Mouse (Mus musculus): ENCODE measurements around the gene Sdhc. TPM values are rescaled to one million over a fixed set of nuclear protein-coding genes. Genes with fewer than 3 reads are reported as not detected.
"Not testable (repeated sequence)": the region's sequence is repeated elsewhere in the genome, so short reads cannot be mapped to it uniquely, and the experiment has no call there.

Gene Sdhc
- total RNA-seq, 1 experiment from 2014 or later, result 16.9 TPM

DNA sequence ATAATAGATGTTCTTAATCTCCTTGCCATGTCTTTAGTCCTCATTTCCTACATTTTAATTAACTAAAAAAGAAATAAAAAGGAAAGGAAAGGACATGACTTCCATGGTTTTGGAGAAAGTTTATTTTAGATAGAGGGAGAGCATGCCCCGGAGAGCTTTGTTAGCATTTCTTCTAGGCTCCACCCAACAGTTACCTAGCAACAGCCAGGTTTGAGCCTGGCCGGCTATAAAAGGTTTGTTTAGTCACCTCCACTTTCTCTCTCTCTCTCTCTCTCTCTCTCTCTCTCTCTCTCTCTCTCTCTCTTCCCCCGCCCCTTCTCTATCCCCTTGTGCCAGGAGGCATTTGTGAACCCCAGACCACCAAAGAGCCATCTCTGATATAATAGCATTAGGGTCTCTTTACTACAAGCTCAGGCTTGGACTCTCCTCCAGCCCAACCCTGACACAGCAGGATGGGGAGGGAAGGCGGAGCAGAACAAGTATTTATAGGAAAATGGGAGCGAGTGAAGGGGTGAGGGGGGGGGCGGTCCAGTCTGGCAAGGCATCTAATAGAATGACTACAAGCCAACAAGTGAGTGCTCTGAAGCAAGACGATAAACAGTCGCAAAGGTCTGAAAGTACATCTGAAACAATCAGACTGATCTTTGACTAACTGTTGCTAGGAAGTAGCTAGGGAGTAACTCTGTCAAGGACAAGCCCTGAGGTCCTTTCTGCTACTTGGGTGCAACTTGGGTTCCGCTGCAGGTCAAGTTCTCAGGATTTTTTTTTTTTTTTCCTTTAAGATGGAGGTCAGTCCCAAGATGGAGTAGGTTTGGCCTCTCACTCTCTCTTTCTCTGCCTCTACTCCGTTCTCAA, 54.1 kb downstream of the Sdhc start:
- ATAC-seq (ENCODE audit: extremely low read depth, insufficient number of reproducible peaks, low FRiP score, poor library complexity, severe bottlenecking), result no peak

DNA sequence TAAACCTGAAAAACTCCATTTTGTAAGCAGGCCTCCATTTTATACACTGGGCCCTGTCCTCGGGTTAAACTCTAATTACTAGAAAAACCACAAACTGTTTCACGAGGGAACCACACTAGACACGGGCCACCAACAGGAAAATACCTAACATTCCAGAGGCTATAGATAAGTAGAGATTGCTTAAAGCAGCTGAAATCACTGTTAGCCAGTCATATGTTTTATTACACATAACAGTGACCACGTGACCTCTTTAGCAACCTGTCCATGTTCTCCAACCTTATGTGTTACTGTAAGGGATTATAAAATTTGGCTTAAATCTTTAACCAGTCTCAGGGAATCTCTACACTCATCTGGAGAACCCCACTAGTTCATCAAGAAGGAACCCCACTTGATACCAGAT, 56.0 kb downstream of the Sdhc start:
- ATAC-seq (ENCODE audit: extremely low read depth, insufficient number of reproducible peaks, low FRiP score, poor library complexity, severe bottlenecking), result no peak

DNA sequence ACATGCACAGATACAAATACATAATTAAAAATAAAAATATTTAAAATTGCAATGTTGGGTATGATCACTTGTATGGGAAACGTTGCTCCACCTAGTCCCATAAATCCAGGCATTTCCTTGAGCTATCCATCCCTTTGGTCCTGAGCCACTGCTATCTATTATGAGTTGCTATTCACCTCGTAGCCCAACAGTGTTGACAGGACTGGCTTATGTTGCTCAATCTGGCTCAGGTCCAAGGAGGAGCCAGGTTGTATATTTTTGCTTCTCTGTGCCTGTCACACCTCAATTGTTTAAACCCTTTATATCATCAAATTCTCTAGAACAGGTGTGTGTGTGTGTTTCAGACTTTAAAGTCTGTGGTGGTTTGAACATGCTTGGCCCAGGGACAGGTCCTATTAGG, 59.6 kb downstream of the Sdhc start:
- ATAC-seq (ENCODE audit: extremely low read depth, insufficient number of reproducible peaks, low FRiP score, poor library complexity, severe bottlenecking), result no peak

GRCm38 (mm10) chr1:171089891-171090290, 60.5 kb downstream of the Sdhc start:
- ATAC-seq (ENCODE audit: extremely low read depth, insufficient number of reproducible peaks, low FRiP score, poor library complexity, severe bottlenecking), result no peak

DNA sequence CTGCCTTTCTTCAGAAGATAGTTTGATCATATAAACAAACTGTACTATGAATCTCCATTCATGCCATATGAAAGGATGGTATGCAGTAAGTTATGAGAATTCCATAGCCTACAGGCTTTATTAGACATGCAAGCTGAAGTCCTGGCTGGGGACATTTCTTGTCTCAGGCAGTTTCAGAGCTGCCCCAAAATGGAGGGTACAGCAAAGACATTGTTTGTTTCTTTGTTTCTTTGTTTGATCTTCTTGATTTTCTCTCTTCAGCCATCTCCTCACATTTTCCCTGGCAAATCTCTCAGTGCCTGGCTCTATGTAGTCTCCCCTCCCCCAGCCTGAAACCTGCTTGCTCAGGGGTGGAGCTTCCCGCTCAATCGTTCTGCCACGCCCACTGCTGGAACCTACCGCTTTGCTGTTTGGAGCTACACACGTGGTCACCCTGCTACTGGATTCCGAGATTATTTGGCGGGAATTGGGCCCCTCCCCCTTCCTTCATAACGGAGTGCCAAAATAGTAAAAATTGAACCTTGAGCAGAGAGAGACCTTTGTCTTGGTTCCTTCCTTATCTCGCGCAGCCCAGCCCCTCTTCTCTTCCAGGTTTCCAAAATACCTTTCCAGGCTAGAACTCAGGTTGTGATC, 62.0 kb downstream of the Sdhc start:
- ATAC-seq (ENCODE audit: extremely low read depth, insufficient number of reproducible peaks, low FRiP score, poor library complexity, severe bottlenecking), result not testable (repeated sequence)

DNA sequence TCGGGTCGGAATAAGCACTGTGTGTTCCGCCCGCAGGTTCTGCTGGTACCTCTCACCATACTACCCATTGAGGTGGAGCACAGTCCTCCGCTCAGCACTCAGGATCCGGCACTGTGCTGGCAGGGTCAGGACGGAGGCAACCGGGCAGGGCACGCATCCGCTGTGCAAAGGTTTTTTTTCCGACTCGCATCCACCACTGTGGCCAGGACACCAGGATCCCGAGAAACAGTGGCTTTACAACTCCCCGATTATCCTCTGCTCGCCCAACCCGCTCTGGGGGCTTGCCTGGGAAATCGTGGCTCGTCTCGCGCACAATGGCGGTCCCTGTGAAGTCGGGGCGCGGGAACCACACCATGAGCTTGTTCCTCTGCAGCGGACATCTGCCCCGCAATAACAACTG, 64.7 kb downstream of the Sdhc start:
- ATAC-seq (ENCODE audit: extremely low read depth, insufficient number of reproducible peaks, low FRiP score, poor library complexity, severe bottlenecking), result no peak

GRCm38 (mm10) chr1:171081512-171082231, 68.7 kb downstream of the Sdhc start:
- 0 out of 2 replicates have a peak, but pooled peaks have one; percentile 0 for ATAC-seq (ENCODE audit: extremely low read depth, insufficient number of reproducible peaks, low FRiP score, poor library complexity, severe bottlenecking)

GRCm38 (mm10) chr1:171079825-171080224, 70.6 kb downstream of the Sdhc start:
- 0 out of 2 replicates have a peak, but pooled peaks have one; percentile 5 for ATAC-seq (ENCODE audit: extremely low read depth, insufficient number of reproducible peaks, low FRiP score, poor library complexity, severe bottlenecking)

- ATAC-seq (ENCODE audit: extremely low read depth, insufficient number of reproducible peaks, low FRiP score, poor library complexity, severe bottlenecking), result peak; percentile 14
Observed at GRCm38 (mm10) chr1:171079345-171079744, 71.1 kb downstream of the Sdhc start.

GRCm38 (mm10) chr1:171078419-171078818, 72.0 kb downstream of the Sdhc start:
- ATAC-seq (ENCODE audit: extremely low read depth, insufficient number of reproducible peaks, low FRiP score, poor library complexity, severe bottlenecking), result not testable (repeated sequence)

GRCm38 (mm10) chr1:171077955-171078354, 72.4 kb downstream of the Sdhc start:
- ATAC-seq (ENCODE audit: extremely low read depth, insufficient number of reproducible peaks, low FRiP score, poor library complexity, severe bottlenecking), result peak; percentile 7; the same call in 1 of the 2 replicates

- ATAC-seq (ENCODE audit: extremely low read depth, insufficient number of reproducible peaks, low FRiP score, poor library complexity, severe bottlenecking), result not testable (repeated sequence)
Observed at GRCm38 (mm10) chr1:171077192-171077591, 73.2 kb downstream of the Sdhc start.

Other genes with a start within 250 kb of the Sdhc start
- gene Fcrlb, start 237.7 kb downstream of the Sdhc start, total RNA-seq (2017), result 0.98 and 1.4 TPM in 2 replicates
- 255 and 258 TPM in 2 replicates for gene Fcrla, start 223.0 kb downstream of the Sdhc start, total RNA-seq (2017)
- gene Fcgr2b, start 174.1 kb downstream of the Sdhc start, total RNA-seq (2017), result 136 and 145 TPM in 2 replicates
- 134 TPM in 2 replicates for gene Fcgr4, start 131.7 kb downstream of the Sdhc start, total RNA-seq (2017)
- 682 and 697 TPM in 2 replicates for gene Fcgr3, start 85.7 kb downstream of the Sdhc start, total RNA-seq (2017)
- not detected in 2 replicates for gene Cfap126, start 36.7 kb downstream of the Sdhc start, total RNA-seq (2017)
- gene Mpz, start 108 bp upstream of the Sdhc start, total RNA-seq (2017), result not detected in 2 replicates
- gene Pcp4l1, start 45.7 kb upstream of the Sdhc start, total RNA-seq (2017), result 0.49 and 0.81 TPM in 2 replicates
- gene Nr1i3, start 63.4 kb upstream of the Sdhc start, total RNA-seq (2017), result 0.25 TPM in 1 of 2 replicates, not detected in the other
- gene Tomm40l, start 71.9 kb upstream of the Sdhc start, total RNA-seq (2017), result 6.6 and 7.5 TPM in 2 replicates
- gene Apoa2, start 74.5 kb upstream of the Sdhc start, total RNA-seq (2017), result not detected in 2 replicates
- 410 and 425 TPM in 2 replicates for gene Fcer1g, start 83.8 kb upstream of the Sdhc start, total RNA-seq (2017)
- gene Adamts4, start 99.8 kb upstream of the Sdhc start, total RNA-seq (2017), result 0.12 TPM in 1 of 2 replicates, not detected in the other
- gene Ndufs2, start 100.8 kb upstream of the Sdhc start, total RNA-seq (2017), result 150 and 174 TPM in 2 replicates
- 116 and 144 TPM in 2 replicates for gene B4galt3, start 119.7 kb upstream of the Sdhc start, total RNA-seq (2017)
- gene Ppox, start 130.6 kb upstream of the Sdhc start, total RNA-seq (2017), result 48.4 and 57.0 TPM in 2 replicates
- 45.5 and 45.7 TPM in 2 replicates for gene Usp21, start 137.4 kb upstream of the Sdhc start, total RNA-seq (2017)
- gene Ufc1, start 144.4 kb upstream of the Sdhc start, total RNA-seq (2017), result 32.0 and 39.7 TPM in 2 replicates
- gene Dedd, start 178.5 kb upstream of the Sdhc start, total RNA-seq (2017), result 24.2 and 30.4 TPM in 2 replicates
- 27.2 and 33.0 TPM in 2 replicates for gene Nit1, start 195.0 kb upstream of the Sdhc start, total RNA-seq (2017)
- gene Pfdn2, start 195.1 kb upstream of the Sdhc start, total RNA-seq (2017), result 13.1 and 18.7 TPM in 2 replicates
- 0.58 TPM in 1 of 2 replicates, not detected in the other for gene Klhdc9, start 210.2 kb upstream of the Sdhc start, total RNA-seq (2017)
- gene Nectin4, start 219.5 kb upstream of the Sdhc start, total RNA-seq (2017), result 2.2 and 2.9 TPM in 2 replicates
- 441 and 469 TPM in 2 replicates for gene Arhgap30, start 238.4 kb upstream of the Sdhc start, total RNA-seq (2017)

All from neutrophil, adult 5-6 weeks (primary cell).